Mouse (Mus musculus) adrenal gland, postnatal 36 days (tissue): ENCODE data around the gene Nit2. TPM values are rescaled to one million over a fixed set of nuclear protein-coding genes. Genes with fewer than 3 reads are reported as not detected.
A peak's percentile ranks its signal among the peaks of the same experiment; 100 is the strongest.
"Not testable (repeated sequence)": the region's sequence is repeated elsewhere in the genome, so short reads cannot be mapped to it uniquely, and the experiment has no call there.

Experiments used
- DNase-seq, 2 experiments: peaks; one replicate each; pipeline ENCODE4 v3.0.0; 2021; ENCODE audit warnings: mixed read lengths in 1 of 2
- long read RNA-seq, 2 experiments: library from polyadenylated mRNA; stranded (forward); transcript quantifications; one replicate each; pipeline ENCODE4 v2.0.0; 2021; ENCODE audit warnings: borderline sequencing depth in 2 of 2
- total RNA-seq, 2 experiments: library from RNA; stranded (reverse); gene quantifications; 2 replicates each; pipeline ENCODE4 v1.2.3; 2021

Nit2 gene
- total RNA-seq = 10 to 100 TPM; 35.0 to 53.6 TPM
- long read RNA-seq, experiment 1, transcript Nit2-201 (10 exons, 1,286 nt) = major isoform, 51 of 59 reads
- long read RNA-seq, experiment 1, partial matches to known transcripts = 4 of 59 reads
- long read RNA-seq, experiment 1, other reads (novel, unspliced or antisense) = 3 of 59 reads
- long read RNA-seq, experiment 2, transcript Nit2-201 (10 exons, 1,286 nt) = major isoform, 14 of 16 reads
- long read RNA-seq, experiment 2, partial matches to known transcripts = 1 of 16 reads
- long read RNA-seq, experiment 2, other reads (novel, unspliced or antisense) = 1 of 16 reads

GRCm38 (mm10) chr16:57166611-57167513 lies at the start of gene Nit2:
Gene Nit2 (minus strand): TSS chr16:57167341.
- DNase-seq = peak; percentile 97 to 98

- no peak for DNase-seq
Measured at GRCm38 (mm10) chr16:57215957-57216356, 48.8 kb upstream of the Nit2 start.

DNA sequence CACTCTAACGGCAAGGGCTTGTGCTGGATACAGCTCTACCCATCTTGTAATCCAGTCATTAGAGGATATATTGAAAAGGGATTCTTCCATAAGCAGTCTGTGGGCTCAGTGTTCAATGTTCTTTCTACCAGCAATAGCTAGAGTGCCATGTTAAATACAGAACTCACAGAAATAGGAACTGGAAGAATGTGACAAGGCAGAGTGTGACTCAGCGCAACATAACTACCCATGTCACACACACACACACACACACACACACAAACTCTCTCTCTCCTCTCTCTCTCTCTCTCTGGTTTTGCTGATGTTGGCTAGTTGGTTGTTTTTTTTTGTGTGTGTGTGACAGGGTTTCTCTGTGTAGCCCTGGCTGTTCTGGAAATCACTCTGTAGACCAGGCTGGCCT lies 43.9 kb upstream of the Nit2 start:
- DNase-seq = no peak

- DNase-seq = no peak
Measured at GRCm38 (mm10) chr16:57208342-57208741, 41.2 kb upstream of the Nit2 start.

- no peak for DNase-seq
Measured at GRCm38 (mm10) chr16:57197281-57197680, 30.1 kb upstream of the Nit2 start.

- no peak for DNase-seq
Measured at GRCm38 (mm10) chr16:57196590-57196989, 29.4 kb upstream of the Nit2 start.

GRCm38 (mm10) chr16:57191214-57191613 lies 24.1 kb upstream of the Nit2 start:
- no peak for DNase-seq

DNA sequence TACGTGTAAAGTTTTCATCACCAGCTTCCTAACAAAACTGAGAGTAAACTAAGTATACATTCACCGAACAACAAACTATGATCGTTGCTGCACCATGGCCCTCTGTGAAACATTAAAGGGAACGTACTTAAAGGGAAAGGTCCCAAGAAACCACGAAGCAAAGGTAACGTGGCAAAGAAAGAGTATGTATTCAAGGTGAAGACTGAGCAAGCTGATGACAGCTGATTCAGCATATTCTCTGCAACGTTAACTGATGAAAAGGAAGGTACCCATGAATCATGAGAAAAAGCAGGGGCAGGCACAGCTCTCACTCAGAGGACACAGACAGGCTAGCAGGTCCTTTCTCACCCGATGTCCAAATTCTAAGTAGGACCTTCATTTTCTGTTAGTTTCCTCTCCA lies 23.2 kb upstream of the Nit2 start:
- DNase-seq = no peak

DNA sequence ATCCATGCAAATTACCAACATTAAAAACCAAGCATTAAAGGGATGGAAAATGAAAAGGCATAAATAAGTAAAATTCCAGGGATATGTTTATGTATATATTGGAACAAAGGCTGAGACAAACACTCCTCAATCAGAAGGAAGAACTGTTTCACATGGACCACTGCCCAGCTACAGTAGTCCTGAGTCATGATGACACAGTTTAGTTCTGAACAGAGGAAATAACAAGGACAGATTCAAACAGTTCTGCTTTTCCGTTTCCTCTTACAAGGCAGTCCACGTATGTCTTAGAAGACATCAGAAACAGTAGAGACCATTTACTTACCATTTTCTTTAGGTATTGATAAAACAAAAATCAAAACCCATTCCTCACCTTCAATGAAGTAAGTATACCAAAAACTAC lies 22.4 kb upstream of the Nit2 start:
- peak in 1 of 2 experiments; percentile 7 for DNase-seq

GRCm38 (mm10) chr16:57186618-57187017 lies 19.5 kb upstream of the Nit2 start:
- DNase-seq = no peak

GRCm38 (mm10) chr16:57182037-57182436 lies 14.9 kb upstream of the Nit2 start:
- no peak for DNase-seq

DNA sequence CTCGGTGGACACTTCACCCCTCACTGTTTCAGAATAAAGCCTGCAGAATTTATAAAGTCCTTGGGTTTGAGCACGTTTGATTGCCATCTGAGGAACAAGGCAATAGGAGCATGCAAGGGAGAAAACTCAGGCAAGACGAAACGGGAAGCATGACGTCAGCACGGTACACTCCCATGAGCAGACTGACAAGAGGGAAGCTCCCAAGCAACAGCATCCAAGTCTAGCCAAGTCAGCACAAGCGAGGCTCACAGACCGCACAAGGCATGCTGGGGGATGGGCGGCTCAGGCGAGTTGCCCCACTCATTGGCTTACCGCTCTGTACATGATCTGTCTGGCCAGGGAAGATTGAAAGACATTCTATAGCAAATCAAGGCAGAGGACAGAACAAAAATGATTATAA lies 14.0 kb upstream of the Nit2 start:
- DNase-seq = peak in 1 of 2 experiments; percentile 51

DNA sequence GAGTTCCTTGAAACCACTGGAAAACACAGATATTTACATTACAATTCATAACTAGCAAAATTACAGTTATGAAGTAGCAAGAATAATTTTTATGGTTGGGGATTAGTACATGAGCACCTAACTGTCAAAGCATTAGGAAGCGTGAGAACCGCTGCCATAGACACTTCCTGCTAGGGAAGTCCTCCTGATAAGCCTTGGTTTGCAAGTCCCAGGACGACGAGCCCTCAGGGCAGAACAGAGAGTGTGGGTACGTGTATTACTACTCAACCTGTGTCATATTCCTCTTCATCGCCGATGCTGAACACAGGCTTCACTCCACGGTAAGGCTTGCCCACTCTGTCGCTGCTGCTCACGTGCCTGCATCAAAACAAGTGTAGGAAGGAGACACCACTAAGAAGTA lies 10.5 kb upstream of the Nit2 start:
- no peak for DNase-seq

GRCm38 (mm10) chr16:57177254-57177653 lies 10.1 kb upstream of the Nit2 start:
- peak; percentile 24 to 25 for DNase-seq

GRCm38 (mm10) chr16:57176276-57176675 lies 9.1 kb upstream of the Nit2 start:
- DNase-seq = no peak

DNA sequence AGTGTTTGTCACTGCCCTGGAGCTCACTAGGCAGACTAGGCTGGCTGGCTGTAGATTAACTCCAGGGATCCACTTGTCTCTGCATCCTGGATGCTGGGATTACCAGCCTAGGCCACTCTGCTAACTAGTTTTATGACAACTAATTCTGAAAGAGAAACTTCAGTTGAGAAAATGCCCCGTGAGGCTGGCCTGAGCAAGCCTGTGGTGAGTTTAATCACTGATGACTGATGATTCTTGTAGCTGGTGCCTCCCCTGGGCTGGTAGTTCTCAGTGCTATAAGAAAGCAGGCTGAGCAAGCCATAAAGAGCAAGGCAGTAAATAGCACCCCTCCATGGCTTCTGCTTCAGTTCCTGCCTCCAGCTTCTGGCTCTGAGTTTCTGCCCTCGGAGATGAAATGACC lies 8.6 kb upstream of the Nit2 start:
- no peak for DNase-seq

DNA sequence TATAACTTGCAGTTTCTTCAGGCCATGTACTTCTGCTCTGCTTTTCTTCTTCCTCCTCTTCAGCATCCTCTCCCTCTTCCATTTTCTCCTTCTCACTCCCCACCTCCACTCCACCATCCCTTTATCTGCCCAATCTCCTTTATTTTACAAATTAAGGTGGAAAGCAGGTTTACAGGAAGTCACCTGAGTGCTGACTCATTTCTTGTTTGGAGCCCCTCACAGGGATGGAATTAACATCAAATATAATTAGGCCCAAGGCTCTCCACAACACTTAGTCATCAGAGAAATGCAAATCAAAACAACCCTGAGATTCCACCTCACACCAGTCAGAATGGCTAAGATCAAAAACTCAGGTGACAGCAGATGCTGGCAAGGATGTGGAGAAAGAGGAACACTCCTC lies 7.3 kb upstream of the Nit2 start:
- DNase-seq = not testable (repeated sequence)

DNA sequence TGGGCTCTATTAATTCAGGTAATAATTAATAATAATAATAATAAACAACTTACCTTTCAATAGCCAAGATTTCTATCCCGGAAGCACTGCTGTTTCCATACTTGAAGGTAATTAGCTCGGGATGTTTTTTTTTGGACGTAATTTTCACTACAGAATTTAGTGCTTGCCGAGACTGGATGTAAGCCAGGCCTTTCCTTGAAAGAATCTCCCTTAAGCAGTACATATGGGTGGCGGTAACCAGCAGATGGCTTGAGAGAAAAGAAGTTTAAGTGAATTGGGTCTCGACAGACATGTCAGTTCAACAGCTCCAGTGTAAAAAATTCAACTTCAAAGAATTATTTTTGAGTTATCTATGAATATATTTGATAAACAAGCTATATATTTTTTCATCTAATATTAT lies 4.4 kb upstream of the Nit2 start:
- DNase-seq = no peak

DNA sequence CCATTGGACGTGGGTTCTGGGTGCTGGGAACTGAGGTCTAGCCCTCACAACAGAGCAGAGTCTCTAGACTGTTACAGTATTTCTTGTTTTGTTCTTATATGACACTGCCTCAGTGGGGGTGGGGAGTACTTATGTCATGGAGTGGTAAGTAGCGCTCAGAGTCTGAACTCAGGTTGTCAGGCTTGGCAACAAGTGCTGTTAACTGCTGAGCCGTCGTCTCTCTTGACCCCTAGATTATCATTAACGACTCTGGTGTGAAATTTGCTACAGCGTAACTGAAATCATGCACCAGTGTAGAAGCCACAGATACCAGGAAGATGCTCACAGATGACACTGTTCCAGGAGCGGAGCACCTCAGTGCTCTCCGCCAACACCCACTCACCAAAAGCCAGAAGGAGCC lies 4.0 kb upstream of the Nit2 start:
- DNase-seq = no peak

DNA sequence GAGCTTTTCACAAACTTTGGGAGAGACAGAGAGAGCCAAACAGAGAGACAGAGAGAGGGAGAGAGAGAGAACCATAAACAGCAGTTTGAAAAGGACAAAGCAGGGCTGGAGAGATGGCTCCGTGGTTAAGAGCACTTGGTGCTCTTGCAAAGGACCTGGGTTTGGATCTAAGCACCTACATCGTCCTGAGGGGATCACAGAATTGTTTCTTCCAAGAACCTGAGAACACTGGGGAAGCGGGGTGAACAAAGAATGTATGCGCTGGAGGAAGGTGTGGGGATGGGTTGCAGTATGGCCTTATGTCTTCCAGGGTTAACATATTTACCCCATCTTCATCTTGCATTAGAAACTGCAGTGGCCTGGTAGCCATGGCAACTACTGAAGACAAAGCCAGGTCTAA lies 1.1 kb upstream of the Nit2 start:
- DNase-seq = no peak

- no peak for DNase-seq
Measured at GRCm38 (mm10) chr16:57167514-57167912, 372 bp upstream of the Nit2 start.

GRCm38 (mm10) chr16:57166086-57166485 lies 1.1 kb downstream of the Nit2 start:
- no peak for DNase-seq

DNA sequence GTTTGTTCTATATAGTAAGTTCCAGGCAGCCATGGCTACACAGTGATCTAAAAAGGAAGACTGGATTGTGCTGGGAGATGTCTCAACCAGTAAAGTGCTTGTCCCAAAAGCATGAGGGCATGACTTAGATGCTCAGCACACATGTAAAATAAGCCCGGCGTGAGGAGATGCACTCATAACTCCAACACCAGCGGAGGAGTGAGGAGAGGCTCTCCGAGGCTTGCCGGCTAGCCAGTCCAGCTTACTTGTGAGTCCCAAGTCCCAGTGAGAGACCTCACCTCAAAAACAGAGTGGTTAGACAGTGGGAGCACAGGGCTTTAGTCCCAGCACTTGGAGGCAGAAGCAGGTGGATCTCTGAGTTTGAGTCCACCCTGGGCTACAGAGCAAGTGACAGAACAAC lies 2.0 kb downstream of the Nit2 start:
- DNase-seq = no peak

DNA sequence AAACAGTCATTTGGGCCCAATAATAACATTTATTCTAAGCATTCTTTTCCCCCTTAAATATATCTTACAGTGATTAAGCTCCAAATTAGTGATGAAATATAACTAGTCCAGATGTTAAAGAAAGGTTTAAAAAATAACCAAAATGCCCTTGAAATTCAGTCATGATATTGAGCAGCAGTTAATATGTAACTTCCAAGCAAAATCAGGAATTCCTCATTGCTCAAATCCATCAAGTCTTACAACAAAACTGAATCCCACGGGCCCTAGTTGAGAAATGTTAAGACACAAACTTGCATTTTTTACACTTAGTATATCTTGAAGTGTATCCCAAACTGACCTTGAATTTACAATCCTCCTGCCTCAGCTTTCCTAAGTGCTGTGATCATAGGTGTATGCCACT lies 3.4 kb downstream of the Nit2 start:
- DNase-seq = no peak
